Mouse (Mus musculus) right cerebral cortex, postnatal 10 days (tissue): ENCODE results near the gene Gnb1.

Experiments
- DNase-seq, 2 experiments: peaks; one replicate each; pipeline ENCODE4 v3.0.0; 2021; ENCODE audit warnings: low spot score in 2 of 2

The Gnb1 gene

GRCm38 (mm10) chr4:155575521-155575920 lies 84.4 kb downstream of the Gnb1 start:
- no peak for DNase-seq

GRCm38 (mm10) chr4:155577132-155577531 lies 86.0 kb downstream of the Gnb1 start:
- no peak for DNase-seq

GRCm38 (mm10) chr4:155577741-155578140 lies 86.6 kb downstream of the Gnb1 start:
- no peak for DNase-seq

GRCm38 (mm10) chr4:155578336-155579125 lies 87.4 kb downstream of the Gnb1 start:
- DNase-seq: no peak

- DNase-seq: peak in 1 of 2 experiments; percentile 70
Measured at GRCm38 (mm10) chr4:155580420-155580819, 89.3 kb downstream of the Gnb1 start.

GRCm38 (mm10) chr4:155582279-155582905 lies 91.2 kb downstream of the Gnb1 start:
- no peak for DNase-seq

GRCm38 (mm10) chr4:155589356-155589755 lies 98.2 kb downstream of the Gnb1 start:
- no peak for DNase-seq

GRCm38 (mm10) chr4:155591012-155591719 lies 100.0 kb downstream of the Gnb1 start:
- DNase-seq: no peak

- no peak for DNase-seq
Measured at GRCm38 (mm10) chr4:155593780-155594179, 102.6 kb downstream of the Gnb1 start.

- DNase-seq: no peak
Measured at GRCm38 (mm10) chr4:155595777-155596176, 104.6 kb downstream of the Gnb1 start.

GRCm38 (mm10) chr4:155596606-155597005 lies 105.4 kb downstream of the Gnb1 start:
- DNase-seq: no peak

GRCm38 (mm10) chr4:155598536-155598935 lies 107.4 kb downstream of the Gnb1 start:
- no peak for DNase-seq

- no peak for DNase-seq
Measured at GRCm38 (mm10) chr4:155599901-155600825, 109.0 kb downstream of the Gnb1 start.

GRCm38 (mm10) chr4:155601091-155601996 lies 110.2 kb downstream of the Gnb1 start, which contains the start of gene Slc35e2:
Slc35e2 (plus strand) TSS chr4:155601416.
- DNase-seq: peak; percentile 94 to 95

- no peak for DNase-seq
Measured at GRCm38 (mm10) chr4:155601997-155602456, 110.9 kb downstream of the Gnb1 start.

GRCm38 (mm10) chr4:155602753-155603152 lies 111.6 kb downstream of the Gnb1 start:
- no peak for DNase-seq

- DNase-seq: no peak
Measured at GRCm38 (mm10) chr4:155603801-155604200, 112.6 kb downstream of the Gnb1 start.

- DNase-seq: no peak
Measured at GRCm38 (mm10) chr4:155605132-155605531, 114.0 kb downstream of the Gnb1 start.

GRCm38 (mm10) chr4:155606825-155607224 lies 115.7 kb downstream of the Gnb1 start:
- DNase-seq: no peak
